Mouse (Mus musculus): ENCODE measurements at regions not wholly inside any gene's neighbourhood (a gene's known extent, or its start where the extent isn't known, plus 50 kb on each side); places are given as distances from the start of the nearest gene placed in this dataset.

GRCm38 (mm10) chr9:46509458-46509857, 189.7 kb upstream of the 4931429L15Rik start:
- H3K27ac ChIP-seq (ENCODE audit: insufficient read depth, low read length): no peak overlapping the region
- TF ChIP-seq CTCF (IDR thresholded peaks at IDR 0.05; ENCODE audit: borderline replicate concordance, insufficient read depth, low read depth, low read length): no peak
- no peak for TF ChIP-seq POLR2A (IDR thresholded peaks at IDR 0.05; ENCODE audit: borderline replicate concordance, insufficient read depth, low read length)
- H3K4me3 ChIP-seq (replicated peaks; ENCODE audit: insufficient read depth, low read depth, low read length): no peak overlapping the region
- WGBS: 77% methylated on average over 5 of the region's 5 CpGs
- DNase-seq: no peak
- H3K27me3 ChIP-seq (ENCODE audit: control insufficient read depth, insufficient read depth, low read length): no peaks in the 10 kb centered on the region
- H3K4me1 ChIP-seq (ENCODE audit: control insufficient read depth, insufficient read depth, low read length): peaks cover 9% of the 10 kb centered on the region

DNA sequence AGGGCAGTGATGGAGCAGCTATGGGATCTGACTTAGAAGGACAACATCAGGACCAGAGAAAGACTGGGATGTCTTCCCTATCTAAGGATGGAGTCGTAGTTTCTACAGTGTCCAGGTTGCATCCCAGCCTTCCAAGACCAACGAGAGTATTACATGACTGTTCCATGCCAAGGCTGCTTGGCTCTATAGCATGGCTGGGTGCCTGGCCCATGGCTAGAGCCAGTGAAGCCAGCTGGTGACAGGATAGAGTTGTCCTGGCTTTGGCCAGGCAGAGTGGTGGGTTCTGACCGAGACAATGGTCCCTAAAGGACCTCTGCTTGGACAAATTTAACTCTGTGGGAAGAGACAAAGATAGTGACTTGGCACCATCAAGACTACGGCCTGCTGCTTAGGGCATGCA, 187.2 kb upstream of the 4931429L15Rik start:
- 29% methylated on average over 4 of the region's 4 CpGs for WGBS
- TF ChIP-seq POLR2A (IDR thresholded peaks at IDR 0.05; ENCODE audit: borderline replicate concordance, insufficient read depth, low read length) (no peak), CTCF (IDR thresholded peaks at IDR 0.05; ENCODE audit: borderline replicate concordance, insufficient read depth, low read depth, low read length) (no peak)

GRCm38 (mm10) chr9:46504536-46504935, 184.8 kb upstream of the 4931429L15Rik start:
- H3K27ac ChIP-seq (ENCODE audit: insufficient read depth, low read length): no peak overlapping the region
- 84% methylated on average over 12 of the region's 12 CpGs for WGBS
- H3K4me3 ChIP-seq (replicated peaks; ENCODE audit: insufficient read depth, low read depth, low read length): no peak overlapping the region
- peaks cover 9% of the 10 kb centered on the region for H3K4me1 ChIP-seq (ENCODE audit: control insufficient read depth, insufficient read depth, low read length)
- TF ChIP-seq CTCF (IDR thresholded peaks at IDR 0.05; ENCODE audit: borderline replicate concordance, insufficient read depth, low read depth, low read length): no peak
- TF ChIP-seq POLR2A (IDR thresholded peaks at IDR 0.05; ENCODE audit: borderline replicate concordance, insufficient read depth, low read length): no peak
- no peaks in the 10 kb centered on the region for H3K27me3 ChIP-seq (ENCODE audit: control insufficient read depth, insufficient read depth, low read length)
- no peak for DNase-seq

More for the DNA sequence above, 187.2 kb upstream of the 4931429L15Rik start:
- Histone ChIP-seq H3K27me3 (ENCODE audit: control insufficient read depth, insufficient read depth, low read length) (no peaks in the 10 kb centered on the region), H3K27ac (ENCODE audit: insufficient read depth, low read length) (no peak overlapping the region), H3K4me3 (replicated peaks; ENCODE audit: insufficient read depth, low read depth, low read length) (no peak overlapping the region), H3K4me1 (ENCODE audit: control insufficient read depth, insufficient read depth, low read length) (peaks cover 9% of the 10 kb centered on the region)
- DNase-seq: peak; percentile 60 to 82

- WGBS: 48% methylated on average over 3 of the region's 3 CpGs
- TF ChIP-seq POLR2A (IDR thresholded peaks at IDR 0.05; ENCODE audit: borderline replicate concordance, insufficient read depth, low read length): no peak
- no peak for TF ChIP-seq CTCF (IDR thresholded peaks at IDR 0.05; ENCODE audit: borderline replicate concordance, insufficient read depth, low read depth, low read length)
- Histone ChIP-seq H3K27me3 (ENCODE audit: control insufficient read depth, insufficient read depth, low read length) (no peaks in the 10 kb centered on the region), H3K4me3 (replicated peaks; ENCODE audit: insufficient read depth, low read depth, low read length) (no peak overlapping the region), H3K4me1 (ENCODE audit: control insufficient read depth, insufficient read depth, low read length) (peaks cover 9% of the 10 kb centered on the region), H3K27ac (ENCODE audit: insufficient read depth, low read length) (no peak overlapping the region)
- DNase-seq: no peak
Measured at GRCm38 (mm10) chr9:46504133-46504416, 184.3 kb upstream of the 4931429L15Rik start.

- 81% methylated on average over 8 of the region's 8 CpGs for WGBS
- no peak for TF ChIP-seq CTCF (IDR thresholded peaks at IDR 0.05; ENCODE audit: borderline replicate concordance, insufficient read depth, low read depth, low read length)
- TF ChIP-seq POLR2A (IDR thresholded peaks at IDR 0.05; ENCODE audit: borderline replicate concordance, insufficient read depth, low read length): no peak
- Histone ChIP-seq H3K4me3 (replicated peaks; ENCODE audit: insufficient read depth, low read depth, low read length) (no peak overlapping the region), H3K4me1 (ENCODE audit: control insufficient read depth, insufficient read depth, low read length) (peaks cover 9% of the 10 kb centered on the region), H3K27me3 (ENCODE audit: control insufficient read depth, insufficient read depth, low read length) (no peaks in the 10 kb centered on the region), H3K27ac (ENCODE audit: insufficient read depth, low read length) (no peak overlapping the region)
- no peak for DNase-seq
Measured at GRCm38 (mm10) chr9:46503321-46504132, 183.7 kb upstream of the 4931429L15Rik start.

DNA sequence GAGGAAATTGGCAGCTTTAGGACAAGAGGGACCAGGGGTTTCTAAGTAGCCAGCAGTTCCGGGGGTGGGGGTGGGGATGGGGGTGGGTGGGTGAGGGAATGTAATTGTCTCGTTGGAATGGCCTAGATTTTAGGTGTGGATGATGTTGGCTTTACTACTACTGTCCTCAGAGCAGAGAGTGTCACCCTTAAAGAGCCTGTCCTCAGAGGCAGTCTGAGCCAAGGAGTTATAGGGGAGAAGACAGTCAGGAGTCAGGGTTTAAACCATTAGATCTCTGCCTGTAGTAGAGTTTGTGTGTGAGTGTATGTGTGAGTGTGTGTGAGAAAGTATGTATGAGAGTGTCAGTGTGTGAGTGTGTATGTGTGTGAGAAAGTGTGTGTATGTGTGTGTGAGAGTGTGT, 179.6 kb upstream of the 4931429L15Rik start:
- TF ChIP-seq CTCF (IDR thresholded peaks at IDR 0.05; ENCODE audit: borderline replicate concordance, insufficient read depth, low read depth, low read length) (no peak), POLR2A (IDR thresholded peaks at IDR 0.05; ENCODE audit: borderline replicate concordance, insufficient read depth, low read length) (no peak)
- DNase-seq: no peak
- H3K27me3 ChIP-seq (ENCODE audit: control insufficient read depth, insufficient read depth, low read length): no peaks in the 10 kb centered on the region
- H3K27ac ChIP-seq (ENCODE audit: insufficient read depth, low read length): no peak overlapping the region
- 69% methylated on average over 2 of the region's 2 CpGs for whole genome bisulfite sequencing
- H3K4me3 ChIP-seq (replicated peaks; ENCODE audit: insufficient read depth, low read depth, low read length): no peak overlapping the region
- H3K4me1 ChIP-seq (ENCODE audit: control insufficient read depth, insufficient read depth, low read length): 0 out of 2 replicates have a peak, but pooled peaks cover 9% of the 10 kb centered on the region

DNA sequence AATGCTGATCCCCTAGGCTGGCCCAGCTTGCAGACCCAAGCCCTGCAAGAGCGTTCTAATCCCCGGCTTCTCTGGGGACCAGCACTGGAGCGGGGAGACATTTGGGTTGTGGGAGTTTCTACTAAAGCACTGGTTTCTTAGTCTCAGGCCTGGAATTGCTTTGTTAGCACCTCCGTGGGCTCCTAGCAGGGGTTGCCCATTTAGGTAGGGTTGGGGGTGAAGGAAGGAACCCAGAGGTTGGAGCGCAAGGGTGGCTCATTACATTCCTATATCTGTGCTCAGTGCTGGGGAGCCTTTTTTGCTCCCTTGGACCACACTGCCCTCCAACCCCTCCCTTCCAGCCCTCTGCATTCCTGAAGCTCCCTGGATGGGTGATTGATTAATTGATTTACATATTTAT, 179.1 kb upstream of the 4931429L15Rik start:
- 0 out of 2 replicates have a peak, but pooled peaks cover 9% of the 10 kb centered on the region for H3K4me1 ChIP-seq (ENCODE audit: control insufficient read depth, insufficient read depth, low read length)
- H3K27me3 ChIP-seq (ENCODE audit: control insufficient read depth, insufficient read depth, low read length): no peaks in the 10 kb centered on the region
- 94% methylated on average over 5 of the region's 5 CpGs for WGBS
- H3K4me3 ChIP-seq (replicated peaks; ENCODE audit: insufficient read depth, low read depth, low read length): no peak overlapping the region
- DNase-seq: no peak
- TF ChIP-seq CTCF (IDR thresholded peaks at IDR 0.05; ENCODE audit: borderline replicate concordance, insufficient read depth, low read depth, low read length) (no peak), POLR2A (IDR thresholded peaks at IDR 0.05; ENCODE audit: borderline replicate concordance, insufficient read depth, low read length) (no peak)
- no peak overlapping the region for H3K27ac ChIP-seq (ENCODE audit: insufficient read depth, low read length)

DNA sequence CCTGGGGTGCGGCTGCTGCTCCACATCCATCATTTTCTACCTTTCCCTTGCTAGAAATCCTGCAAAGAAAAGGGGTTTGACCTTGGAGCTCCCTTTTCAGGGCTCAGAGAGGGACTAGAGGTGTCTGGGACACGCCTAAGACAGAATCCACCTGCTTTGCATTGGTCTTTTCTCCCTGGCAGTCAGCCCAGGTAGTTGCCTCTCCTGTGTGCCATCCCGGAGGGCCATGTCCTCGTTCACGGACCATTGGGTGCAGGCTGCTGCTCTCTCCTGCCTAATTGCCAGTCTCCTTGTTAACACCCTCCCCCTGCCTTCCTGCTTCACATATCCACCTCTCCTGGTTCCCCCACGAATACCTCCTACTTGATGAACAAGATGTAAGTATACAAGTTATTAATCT, 175.5 kb upstream of the 4931429L15Rik start:
- WGBS: 48% methylated on average over 6 of the region's 6 CpGs
- Histone ChIP-seq H3K4me3 (replicated peaks; ENCODE audit: insufficient read depth, low read depth, low read length) (no peak overlapping the region), H3K27me3 (ENCODE audit: control insufficient read depth, insufficient read depth, low read length) (no peaks in the 10 kb centered on the region), H3K4me1 (ENCODE audit: control insufficient read depth, insufficient read depth, low read length) (0 out of 2 replicates have a peak, but pooled peaks cover 9% of the 10 kb centered on the region), H3K27ac (ENCODE audit: insufficient read depth, low read length) (no peak overlapping the region)
- no peak for TF ChIP-seq CTCF (IDR thresholded peaks at IDR 0.05; ENCODE audit: borderline replicate concordance, insufficient read depth, low read depth, low read length)
- TF ChIP-seq POLR2A (IDR thresholded peaks at IDR 0.05; ENCODE audit: borderline replicate concordance, insufficient read depth, low read length): no peak
- no peak for DNase-seq

Measured in cerebellum, adult 2 months (tissue).